Mouse (Mus musculus): Measurements from ENCODE around the gene Col2a1.

- TF ChIP-seq CTCF (conservative IDR thresholded peaks at IDR 0.05; ENCODE audit: insufficient read depth, insufficient read length, low read depth, low read length): no peak
- no peak for TF ChIP-seq POLR2A (IDR thresholded peaks at IDR 0.05; ENCODE audit: low read depth, low read length)
Measured at GRCm38 (mm10) chr15:98043967-98044366, 39.5 kb upstream of the Col2a1 start.

Measured in kidney, adult 2 months (tissue).